Mouse (Mus musculus) ES-Bruce4 (cell line): ENCODE results near the gene Ttc22.

Source experiments
- CTCF ChIP-seq: IDR thresholded peaks from one replicate; pipeline ENCODE4 v1.8.1; 2011; ENCODE audit warnings: low read depth, low read length
- EP300 ChIP-seq: IDR thresholded peaks from 2 replicates; pipeline ENCODE4 v1.6.1; 2011; ENCODE audit warnings: low read depth, low read length; ENCODE audit not compliant: insufficient read depth
- POLR2A ChIP-seq: IDR thresholded peaks from one replicate; pipeline ENCODE4 v1.8.1; 2011; ENCODE audit warnings: low read length; ENCODE audit not compliant: insufficient read depth

- TF ChIP-seq CTCF (no peak), EP300 (no peak), POLR2A (no peak)
Measured at GRCm38 (mm10) chr4:106597741-106598140, 24.5 kb upstream of the Ttc22 start.
